Mouse (Mus musculus) small intestine, adult 2 months (tissue): ENCODE results near the gene Bcl2l14. TPM values are rescaled to one million over a fixed set of nuclear protein-coding genes. Genes with fewer than 3 reads are reported as not detected.

Experiments used
- H3K27ac ChIP-seq: fragments of 200-500 bp; 2 replicates; pipeline ENCODE4 v1.5.1; 2012; ENCODE audit warnings: low read depth, low read length, control low read depth, inconsistent platforms; ENCODE audit not compliant: insufficient read depth
- H3K27me3 ChIP-seq: fragments of 200-500 bp; 2 replicates; pipeline ENCODE4 v1.6.1; 2012; ENCODE audit warnings: mild to moderate bottlenecking, moderate library complexity, low read length, inconsistent platforms; ENCODE audit not compliant: control insufficient read depth, insufficient read depth
- H3K36me3 ChIP-seq: fragments of 200-500 bp; 2 replicates; pipeline ENCODE4 v1.6.1; 2012; ENCODE audit warnings: mild to moderate bottlenecking, low read length, control low read depth, inconsistent platforms; ENCODE audit not compliant: control insufficient read depth, insufficient read depth
- H3K4me1 ChIP-seq: fragments of 200-500 bp; 2 replicates; pipeline ENCODE4 v1.6.1; 2012; ENCODE audit warnings: low read length, inconsistent platforms, mixed read lengths; ENCODE audit not compliant: control insufficient read depth, insufficient read depth, insufficient read length
- H3K4me3 ChIP-seq: fragments of 200-500 bp; 2 replicates; pipeline ENCODE4 v1.5.1; 2012; ENCODE audit warnings: low read depth, mild to moderate bottlenecking, control low read depth, inconsistent platforms, low read length, moderate library complexity
- CTCF ChIP-seq: fragments of 200-500 bp; IDR thresholded peaks from 2 replicates; pipeline ENCODE4 v1.5.1; 2012; ENCODE audit warnings: low read depth, mild to moderate bottlenecking, control low read depth, inconsistent platforms, low read length, moderate library complexity, mixed read lengths; ENCODE audit not compliant: insufficient replicate concordance, insufficient read length; ENCODE audit errors: extremely low read depth
- POLR2A ChIP-seq: fragments of 200-500 bp; IDR thresholded peaks from 2 replicates; pipeline ENCODE4 v1.6.1; 2012; ENCODE audit warnings: low read depth, mild to moderate bottlenecking, control low read depth, inconsistent platforms, low read length, moderate library complexity
- WGBS: fragments of 180-500 bp; shearing (Covaris S2); methylation state at CpG from one replicate; pipeline ENCODE4 v1.1.7; 2018; 5-methylcytosine and 5-hydroxymethylcytosine counted together
- polyA plus RNA-seq: library from polyadenylated mRNA; depleted of rRNA; stranded (reverse); fragments of >200 nt; gene quantifications from 2 replicates; pipeline ENCODE4 v1.2.3, GENCODE M21; 2012

Bcl2l14 gene
- polyA plus RNA-seq, 1 experiment, result 7.9 TPM

DNA sequence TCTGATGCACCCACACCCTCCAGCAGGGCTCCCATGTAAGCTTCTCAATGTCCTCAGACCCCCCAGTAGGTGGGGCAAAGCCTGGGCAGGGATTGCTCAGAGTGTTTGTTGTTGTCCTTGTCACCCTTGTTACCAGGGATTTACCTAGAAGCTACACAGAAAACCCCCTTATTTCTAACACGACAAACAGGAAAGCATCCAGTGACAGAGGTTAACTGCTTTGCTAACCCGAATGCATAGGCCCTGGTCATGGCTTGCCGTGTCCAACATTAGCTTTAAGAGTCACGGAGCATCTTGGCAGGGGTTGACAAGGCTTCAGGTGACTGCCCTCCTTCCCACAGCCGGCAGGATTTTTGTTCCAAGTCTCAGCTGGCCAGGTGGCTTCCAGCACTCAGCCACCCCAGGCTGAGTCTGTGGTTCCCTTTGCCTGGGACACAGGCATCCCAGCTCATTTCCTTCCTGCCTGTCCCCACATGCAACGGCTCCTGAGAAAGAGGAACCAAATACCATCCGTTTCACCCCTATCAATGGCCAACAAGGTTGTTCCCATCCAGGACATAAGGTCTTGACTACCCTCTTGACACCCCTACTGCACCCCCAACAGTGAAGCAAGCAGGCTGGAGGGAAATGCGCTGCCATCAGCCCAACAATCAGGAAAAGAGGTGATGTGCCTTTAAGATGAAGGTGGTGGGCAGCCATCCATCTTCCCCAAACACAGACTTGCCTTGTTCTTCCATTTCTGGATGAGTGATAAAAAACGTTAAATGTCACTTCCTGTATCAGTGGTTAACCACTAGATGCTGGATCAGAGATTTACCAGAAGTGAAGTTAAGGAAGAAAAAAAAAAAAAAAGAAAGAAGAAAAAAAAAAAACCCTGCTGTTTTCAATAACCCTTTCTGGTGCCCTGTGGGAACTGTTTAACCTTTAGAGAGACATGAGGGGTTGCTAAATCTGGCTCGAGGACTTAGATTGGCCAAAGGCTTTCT, 29.5 kb upstream of the Bcl2l14 start:
- H3K4me1 ChIP-seq, result no peaks in the 10 kb centered on the region
- H3K4me3 ChIP-seq, result no peak overlapping the region
- H3K36me3 ChIP-seq, result no peaks in the 10 kb centered on the region
- no peak overlapping the region for H3K27ac ChIP-seq
- no peaks in the 10 kb centered on the region for H3K27me3 ChIP-seq
- WGBS, result 65% methylated on average over 10 of the region's 10 CpGs
- TF ChIP-seq CTCF (no peak), POLR2A (no peak)

GRCm38 (mm10) chr6:134367366-134368281, 28.5 kb upstream of the Bcl2l14 start:
- Histone ChIP-seq H3K4me3 (no peak overlapping the region), H3K4me1 (no peaks in the 10 kb centered on the region), H3K27me3 (no peaks in the 10 kb centered on the region), H3K27ac (no peak overlapping the region), H3K36me3 (no peaks in the 10 kb centered on the region)
- no peak for TF ChIP-seq CTCF
- no peak for TF ChIP-seq POLR2A
- WGBS, result 71% methylated on average over 12 of the region's 12 CpGs

DNA sequence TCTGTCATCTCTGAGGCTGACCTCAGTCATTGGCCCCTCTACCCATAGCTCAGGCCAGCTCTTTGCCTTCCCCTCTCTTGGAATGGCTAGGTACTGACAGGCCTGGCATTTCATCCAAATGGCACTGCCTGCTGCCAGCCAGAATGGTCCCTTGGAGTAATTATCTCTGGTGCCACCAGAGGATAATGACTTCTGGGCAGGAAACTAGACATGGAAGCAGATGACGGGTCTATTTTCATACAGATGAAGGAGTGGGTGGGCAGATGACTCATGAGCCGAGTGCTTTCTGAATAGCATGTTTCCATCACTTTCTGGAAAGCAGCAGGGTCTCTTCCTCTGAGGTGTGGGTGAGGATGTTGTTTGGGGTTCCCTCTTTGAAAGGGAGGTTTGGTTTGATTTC, 23.2 kb upstream of the Bcl2l14 start:
- no peaks in the 10 kb centered on the region for H3K4me1 ChIP-seq
- no peaks in the 10 kb centered on the region for H3K36me3 ChIP-seq
- no peak overlapping the region for H3K4me3 ChIP-seq
- H3K27me3 ChIP-seq, result no peaks in the 10 kb centered on the region
- no peak overlapping the region for H3K27ac ChIP-seq
- WGBS, result 62% methylated on average over 2 of the region's 2 CpGs
- TF ChIP-seq CTCF, result no peak
- TF ChIP-seq POLR2A, result no peak

GRCm38 (mm10) chr6:134377201-134377600, 18.9 kb upstream of the Bcl2l14 start:
- WGBS, result 23% methylated on average over 5 of the region's 5 CpGs
- Histone ChIP-seq H3K27ac (no peak overlapping the region), H3K4me1 (no peaks in the 10 kb centered on the region), H3K27me3 (no peaks in the 10 kb centered on the region), H3K36me3 (no peaks in the 10 kb centered on the region), H3K4me3 (no peak overlapping the region)
- TF ChIP-seq CTCF (no peak), POLR2A (no peak)

- Histone ChIP-seq H3K4me3 (no peak overlapping the region), H3K36me3 (no peaks in the 10 kb centered on the region), H3K27ac (no peak overlapping the region), H3K4me1 (no peaks in the 10 kb centered on the region), H3K27me3 (no peaks in the 10 kb centered on the region)
- WGBS, result 27% methylated on average over 3 of the region's 3 CpGs
- TF ChIP-seq POLR2A (no peak), CTCF (no peak)
Observed at GRCm38 (mm10) chr6:134377856-134378255, 18.3 kb upstream of the Bcl2l14 start.

DNA sequence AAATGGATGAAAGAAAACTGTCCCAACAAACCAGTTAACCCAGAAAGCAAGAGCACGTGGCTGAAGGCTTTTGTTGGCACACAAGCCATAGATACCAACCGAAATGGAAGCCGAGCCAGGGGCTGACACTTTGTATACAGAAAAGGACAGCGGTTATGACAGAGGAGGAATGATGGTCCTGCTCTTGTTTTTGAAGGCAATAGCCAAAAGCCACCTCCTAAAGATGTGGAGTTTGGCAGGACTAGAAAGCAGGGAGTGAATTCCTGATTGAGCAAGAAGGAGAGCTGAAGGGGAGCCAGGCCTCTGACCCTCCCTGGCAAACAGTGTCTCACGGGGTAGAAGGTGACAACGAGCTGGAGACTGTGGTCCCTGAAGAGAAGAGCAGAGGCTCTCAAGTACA, 14.7 kb upstream of the Bcl2l14 start:
- 80% methylated on average over 6 of the region's 6 CpGs for WGBS
- TF ChIP-seq CTCF (no peak), POLR2A (no peak)
- no peak overlapping the region for H3K4me3 ChIP-seq
- no peaks in the 10 kb centered on the region for H3K36me3 ChIP-seq
- no peaks in the 10 kb centered on the region for H3K27me3 ChIP-seq
- H3K27ac ChIP-seq, result no peak overlapping the region
- no peaks in the 10 kb centered on the region for H3K4me1 ChIP-seq
